Mouse (Mus musculus): Measurements from ENCODE around the gene Mbnl2. TPM values are rescaled to one million over a fixed set of nuclear protein-coding genes. Genes with fewer than 3 reads are reported as not detected.

Mbnl2 gene
- total RNA-seq, 2 experiments from 2014 or later: 193 TPM

- no peak for DNase-seq
Measured at GRCm38 (mm10) chr14:120433931-120434398, 158.5 kb downstream of the Mbnl2 start.

DNA sequence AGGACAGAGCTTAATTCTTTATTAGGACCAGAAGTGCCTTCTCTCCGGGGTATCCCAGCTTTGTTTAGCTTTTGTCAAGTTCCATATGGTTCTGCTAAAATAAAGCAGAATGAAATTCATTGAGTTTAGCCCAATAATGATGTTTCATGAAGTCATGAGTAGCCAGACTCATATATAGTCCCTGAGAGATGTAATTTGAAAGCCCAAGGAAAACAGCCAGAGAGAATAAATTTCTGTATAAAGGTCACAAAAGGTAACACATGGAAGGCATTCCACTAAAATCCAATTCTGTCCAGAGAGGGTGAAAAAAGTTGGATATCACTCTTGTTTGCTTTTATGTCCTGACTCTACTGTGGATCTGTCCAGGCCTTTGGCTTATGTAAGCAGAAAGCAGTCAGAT, 159.4 kb downstream of the Mbnl2 start:
- no peak for DNase-seq

- DNase-seq: no peak
Measured at GRCm38 (mm10) chr14:120440716-120441115, 165.2 kb downstream of the Mbnl2 start.

- no peak for DNase-seq
Measured at GRCm38 (mm10) chr14:120441256-120441655, 165.8 kb downstream of the Mbnl2 start.

DNA sequence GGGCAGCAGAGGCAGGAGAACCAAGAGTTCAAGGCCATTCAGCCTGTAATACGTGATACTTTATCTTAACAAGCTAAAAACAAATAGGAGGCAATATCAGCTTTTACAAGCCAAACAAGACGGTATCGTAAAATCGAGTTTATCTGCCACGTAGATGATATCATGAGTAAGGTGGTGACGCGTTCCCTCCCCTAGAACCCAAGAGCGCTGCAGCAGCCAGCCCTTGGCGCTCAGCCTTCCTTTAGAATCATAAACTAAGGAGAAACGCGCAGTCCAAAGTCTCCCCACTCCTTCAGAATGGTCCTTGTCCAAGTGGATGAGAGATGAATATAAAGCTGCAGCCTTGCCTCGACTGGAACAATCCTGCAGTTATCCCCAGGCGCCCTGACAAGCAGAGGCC, 166.4 kb downstream of the Mbnl2 start:
- DNase-seq: no peak

DNA sequence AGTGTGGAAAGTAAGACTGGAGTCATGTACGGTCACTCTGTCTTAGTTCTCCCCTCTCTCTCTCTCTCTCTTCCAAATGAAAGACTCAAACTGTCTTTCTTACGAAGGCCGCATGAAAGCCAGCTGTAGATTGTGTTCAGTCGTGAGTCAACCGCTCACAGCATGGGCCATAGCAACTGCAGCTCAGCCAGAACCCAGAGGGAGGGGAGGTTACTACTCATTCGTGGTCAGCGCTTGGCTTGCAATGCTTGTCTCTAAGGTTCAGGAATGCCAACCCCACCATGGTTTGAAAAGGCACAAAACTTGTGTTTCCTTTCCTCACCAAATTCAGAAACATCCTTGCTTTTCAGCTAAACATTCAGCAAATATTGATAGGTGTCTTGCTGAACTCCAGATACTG, 178.8 kb downstream of the Mbnl2 start:
- no peak for DNase-seq

DNA sequence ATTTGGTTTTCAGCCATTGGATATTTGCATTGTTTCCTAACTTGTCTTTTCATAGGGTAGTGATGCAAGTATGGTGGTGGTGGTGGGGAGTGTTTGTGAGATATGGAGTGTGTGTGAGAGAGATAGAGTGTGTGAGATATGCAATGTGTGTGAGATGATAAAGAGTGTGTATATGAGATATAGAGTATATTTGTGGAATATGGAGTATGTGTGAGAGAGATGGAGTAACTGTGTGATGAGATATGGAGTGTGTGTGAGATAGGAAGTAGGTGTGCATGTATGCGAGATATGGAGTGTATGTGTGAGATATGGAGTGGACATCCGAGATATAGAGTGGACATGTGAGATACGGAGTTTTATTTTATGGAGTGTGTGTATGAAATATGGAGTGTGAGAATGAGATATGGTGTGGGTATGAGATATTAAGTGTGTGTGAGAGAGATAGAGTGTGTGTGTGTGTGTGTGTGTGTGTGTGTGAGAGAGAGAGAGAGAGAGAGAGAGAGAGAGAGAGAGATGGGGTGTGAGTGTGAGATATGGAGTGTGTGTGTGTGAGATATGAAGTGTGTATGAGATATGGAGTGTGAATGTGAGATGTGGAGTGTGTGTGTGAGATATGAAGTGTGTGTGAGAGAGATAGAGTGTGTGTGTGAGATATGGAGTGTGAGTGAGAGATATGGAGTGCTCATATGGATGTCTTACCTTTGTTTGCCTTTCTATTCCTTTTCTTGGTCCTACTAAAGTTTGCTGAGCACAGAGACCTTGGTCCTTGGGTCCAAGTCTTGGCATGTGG, 188.7 kb downstream of the Mbnl2 start:
- DNase-seq: no peak

GRCm38 (mm10) chr14:120466816-120467215, 191.3 kb downstream of the Mbnl2 start:
- DNase-seq: no peak

DNA sequence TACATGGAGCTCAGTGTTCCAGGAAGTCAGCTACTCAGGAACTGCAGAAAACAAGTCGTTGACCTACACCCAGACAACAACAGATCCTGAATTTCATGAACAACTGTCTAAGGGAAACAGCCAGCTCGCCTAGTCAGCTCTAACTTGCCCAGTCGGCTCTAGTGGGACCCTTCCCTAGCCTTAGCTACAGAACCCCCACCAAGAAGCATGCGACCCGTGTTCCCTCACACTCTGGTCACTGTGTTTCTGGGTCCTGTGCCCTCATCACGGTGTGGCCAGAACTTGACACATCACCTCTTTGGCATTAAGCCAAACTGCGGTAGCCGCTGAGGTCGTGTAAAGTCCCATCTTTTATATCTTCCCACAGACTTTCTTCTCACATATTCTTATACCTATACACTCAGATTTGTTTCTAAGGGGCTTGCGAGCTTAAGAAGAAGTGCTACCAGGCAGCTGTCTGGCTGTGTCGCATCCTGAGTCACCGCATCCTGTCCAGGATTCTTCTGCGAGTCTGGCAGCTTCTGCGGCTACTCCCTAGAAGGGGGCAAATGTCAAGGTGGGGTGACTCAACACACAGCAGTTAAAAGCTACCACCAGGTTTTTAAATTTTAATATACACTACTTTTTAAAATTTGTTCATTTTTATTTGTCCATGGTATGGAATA, 193.8 kb downstream of the Mbnl2 start:
- DNase-seq: no peak

DNA sequence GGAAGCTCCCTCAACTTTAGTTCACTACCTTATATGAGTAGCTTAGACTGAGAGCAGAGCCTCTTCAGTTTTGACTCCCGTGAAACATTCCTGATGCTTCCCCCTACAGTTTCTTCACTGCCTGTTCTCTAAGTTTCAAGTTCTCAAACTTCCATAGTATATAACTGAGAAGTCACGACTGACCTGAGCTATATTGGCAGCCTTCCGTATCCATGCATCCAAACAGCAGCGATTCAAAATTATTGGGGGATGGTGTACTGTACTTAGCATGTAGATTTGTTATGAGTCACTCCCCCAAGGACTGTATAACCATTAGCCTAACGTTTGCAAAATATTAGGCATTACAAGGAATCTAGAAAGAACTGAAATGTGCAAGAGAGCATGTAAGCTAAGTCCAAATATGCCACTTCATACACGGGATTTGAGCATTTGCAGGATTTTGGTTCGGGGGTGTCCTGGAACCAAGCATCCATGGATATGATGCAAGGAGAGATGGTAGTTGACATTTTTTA, 200.8 kb downstream of the Mbnl2 start:
- no peak for DNase-seq

GRCm38 (mm10) chr14:120477288-120477981, 202.0 kb downstream of the Mbnl2 start:
- peak; percentile 99 for DNase-seq

- DNase-seq: peak; percentile 96
Measured at GRCm38 (mm10) chr14:120477982-120478568, 202.6 kb downstream of the Mbnl2 start, which contains the start of gene Rap2a. Rap2a (plus strand) TSS chr14:120478444.

DNA sequence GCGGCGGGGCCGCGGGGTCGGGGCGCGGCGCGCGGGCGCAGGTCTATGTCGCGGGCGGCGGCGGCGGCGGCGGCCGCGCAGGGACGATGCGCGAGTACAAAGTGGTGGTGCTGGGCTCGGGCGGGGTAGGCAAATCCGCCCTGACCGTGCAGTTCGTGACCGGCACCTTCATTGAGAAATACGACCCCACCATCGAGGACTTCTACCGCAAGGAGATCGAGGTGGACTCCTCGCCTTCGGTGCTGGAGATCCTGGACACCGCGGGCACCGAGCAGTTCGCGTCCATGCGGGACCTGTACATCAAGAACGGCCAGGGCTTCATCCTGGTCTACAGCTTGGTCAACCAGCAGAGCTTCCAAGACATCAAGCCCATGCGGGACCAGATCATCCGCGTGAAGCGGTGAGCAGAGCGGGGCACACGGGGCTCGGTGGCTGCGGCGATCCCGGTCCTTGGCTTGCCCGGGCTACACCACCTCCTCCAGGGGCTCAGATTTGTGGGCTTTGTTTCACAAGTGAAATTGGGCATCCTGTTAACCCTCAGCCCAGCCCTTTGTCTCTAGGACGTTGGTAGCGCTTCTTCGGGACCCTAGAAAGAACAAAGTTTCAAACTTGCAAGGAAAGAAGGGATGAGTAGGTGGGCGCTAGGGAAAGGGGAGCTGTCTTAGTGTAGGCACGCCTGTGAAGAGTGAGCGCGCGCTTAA, 203.3 kb downstream of the Mbnl2 start:
- no peak for DNase-seq

DNA sequence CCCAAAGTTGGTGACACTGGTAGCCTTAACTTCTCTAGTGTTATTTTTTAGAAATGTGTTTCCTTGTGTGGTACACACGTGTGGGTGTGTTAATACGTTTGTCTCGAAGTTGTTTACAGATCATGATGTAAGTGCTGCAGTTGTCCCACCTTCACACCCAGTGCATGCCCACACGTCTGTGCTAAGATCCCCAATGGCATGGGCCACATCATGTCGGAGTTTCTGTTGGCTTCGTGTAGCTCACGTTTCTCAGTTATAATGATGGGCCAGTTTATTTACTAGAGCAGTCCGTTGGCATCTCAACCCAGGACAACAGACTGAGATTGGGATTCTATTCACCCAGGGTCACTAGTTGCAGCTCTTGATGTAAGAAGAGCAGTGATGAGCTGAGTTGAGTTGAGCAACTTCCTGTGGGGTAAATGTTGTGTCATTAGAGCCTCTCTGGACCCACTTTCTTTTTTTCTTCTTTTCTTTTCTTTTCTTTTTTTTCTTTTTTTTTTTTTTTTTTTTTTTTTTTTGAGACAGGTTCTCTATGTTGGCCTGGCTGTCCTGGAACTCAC, 205.0 kb downstream of the Mbnl2 start:
- DNase-seq: no peak

DNA sequence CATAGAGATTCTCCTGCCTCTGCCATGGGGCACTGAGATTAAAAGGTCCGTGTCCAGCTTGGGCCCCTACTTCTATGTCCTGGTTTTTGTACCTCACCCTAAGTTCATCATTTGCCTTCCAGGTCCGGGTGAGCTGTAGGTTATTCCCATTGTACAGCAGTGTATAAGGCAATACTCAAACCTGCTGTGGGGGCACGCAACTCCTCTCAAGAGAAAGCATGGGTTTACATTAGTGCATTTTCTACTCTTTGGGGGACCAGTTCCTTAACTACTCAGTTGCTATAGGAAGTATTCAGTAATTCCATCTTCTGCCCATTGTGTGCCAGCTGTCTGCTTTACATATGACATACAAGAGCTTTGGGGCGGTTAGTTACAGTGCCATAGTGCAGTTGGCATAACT, 205.5 kb downstream of the Mbnl2 start:
- DNase-seq: no peak

Other genes starting within 250 kb of the Mbnl2 start
- gene Oxgr1, start 233.2 kb upstream of the Mbnl2 start, total RNA-seq (2021): not detected
- 10 to 100 TPM; 22.0 to 23.4 TPM for gene Rap2a, start 202.8 kb downstream of the Mbnl2 start, total RNA-seq (2021)